Mouse (Mus musculus) bone marrow macrophage, adult 2 months (primary cell): ENCODE data around the gene Bmp2k.

Experiments used
- CTCF ChIP-seq: IDR thresholded peaks from 2 replicates; pipeline ENCODE4 v1.5.1; 2012; ENCODE audit warnings: low read depth, mild to moderate bottlenecking, low read length, moderate library complexity
- POLR2A ChIP-seq: IDR thresholded peaks from 2 replicates; pipeline ENCODE4 v1.6.1; 2012; ENCODE audit warnings: mild to moderate bottlenecking, low read depth, low read length, borderline replicate concordance

GRCm38 (mm10) chr5:97048905-97049304 is 51.4 kb downstream of the Bmp2k start:
- TF ChIP-seq CTCF (no peak), POLR2A (no peak)
